Mouse (Mus musculus) hindbrain, embryonic 16.5 days (tissue): ENCODE measurements around the gene Tle4. TPM values are rescaled to one million over a fixed set of nuclear protein-coding genes. Genes with fewer than 3 reads are reported as not detected.

Source experiments
- ATAC-seq: fragments of 200-750 bp; cut with Nextera tagmentation; 2 replicates; pipeline ENCODE4 v1.8.0; 2017; ENCODE audit warnings: moderate TSS enrichment, moderate library complexity
- H3K27ac ChIP-seq: fragments of 300-500 bp; sonication (generic); 2 replicates; pipeline ENCODE4 v1.5.1; 2014; ENCODE audit warnings: low read depth, mild to moderate bottlenecking, control low read depth, low read length, moderate library complexity
- H3K27me3 ChIP-seq: fragments of 300-500 bp; sonication (generic); replicated peaks from 2 replicates; pipeline ENCODE4 v1.6.1; 2014; ENCODE audit warnings: low read length; ENCODE audit not compliant: control insufficient read depth, insufficient read depth
- H3K36me3 ChIP-seq: fragments of 300-500 bp; sonication (generic); 2 replicates; pipeline ENCODE4 v1.6.1; 2014; ENCODE audit warnings: mild to moderate bottlenecking, low read length, moderate library complexity, mixed read lengths; ENCODE audit not compliant: control insufficient read depth, insufficient read depth
- H3K4me1 ChIP-seq: fragments of 300-500 bp; sonication (generic); 2 replicates; pipeline ENCODE4 v1.6.1; 2014; ENCODE audit warnings: low read depth, low read length; ENCODE audit not compliant: control insufficient read depth, insufficient read depth
- H3K4me2 ChIP-seq: fragments of 300-500 bp; sonication (generic); 2 replicates; pipeline ENCODE4 v1.6.1; 2014; ENCODE audit warnings: mild to moderate bottlenecking, low read length, control low read depth, moderate library complexity
- H3K4me3 ChIP-seq: fragments of 300-500 bp; sonication (generic); 2 replicates; pipeline ENCODE4 v1.5.1; 2014; ENCODE audit warnings: mild to moderate bottlenecking, low read length, control low read depth, moderate library complexity
- H3K9ac ChIP-seq: fragments of 300-500 bp; sonication (generic); 2 replicates; pipeline ENCODE4 v1.6.1; 2014; ENCODE audit warnings: low read depth, mild to moderate bottlenecking, control low read depth, low read length, moderate library complexity
- H3K9me3 ChIP-seq: fragments of 300-500 bp; sonication (generic); 2 replicates; pipeline ENCODE4 v1.6.1; 2014; ENCODE audit warnings: mild to moderate bottlenecking, low read length, moderate library complexity; ENCODE audit not compliant: control insufficient read depth
- WGBS: fragments of 180-500 bp; shearing (Covaris S2); extraction: QIAGEN DNeasy Blood & Tissue Kit; methylation state at CpG from one replicate; pipeline ENCODE4 v1.1.7; 2014; 5-methylcytosine and 5-hydroxymethylcytosine counted together
- polyA plus RNA-seq: library from polyadenylated mRNA; unstranded; fragments of >200 nt; fragmentation: Nextera tagmentation; extraction: Ambion mirVana; gene quantifications from 2 replicates; pipeline ENCODE4 v1.2.1, GENCODE M21; 2015

Tle4 gene
- polyA plus RNA-seq, 1 experiment from 2014 or later = 16.4 TPM

DNA sequence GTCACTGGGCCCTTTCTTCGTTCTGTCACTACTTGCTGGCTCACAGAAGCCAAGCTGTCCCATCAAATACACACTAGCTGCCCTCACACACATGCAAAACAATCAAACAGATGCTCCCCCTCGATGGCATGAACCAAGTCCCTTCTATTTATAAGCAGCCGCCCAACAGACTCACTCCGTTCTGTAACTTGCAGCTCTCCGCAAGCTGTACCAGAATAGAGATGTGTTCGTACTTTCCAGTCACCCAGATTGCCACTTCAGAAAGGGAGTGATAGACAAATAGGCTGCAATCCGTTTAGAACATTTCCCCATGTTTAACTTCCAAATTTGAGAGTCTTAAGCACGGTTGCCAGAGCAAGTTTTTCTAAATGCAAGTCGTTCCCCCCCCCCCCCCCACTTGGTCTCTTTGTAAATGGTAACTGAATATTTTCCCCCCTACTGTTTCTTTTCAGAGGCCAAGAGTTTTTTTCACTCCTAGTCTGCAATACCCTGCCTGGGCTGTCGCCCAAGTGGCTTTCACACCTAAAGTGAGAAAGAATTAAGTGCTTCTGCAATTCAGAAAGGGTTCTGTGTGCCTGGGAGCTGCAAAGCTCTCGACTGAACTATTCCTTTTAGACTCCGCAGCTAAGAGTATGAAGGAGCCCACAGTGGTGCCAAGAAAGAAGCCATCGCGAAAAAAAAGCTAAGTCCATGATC lies 162.0 kb downstream of the Tle4 start:
- Histone ChIP-seq H3K4me2 (peak overlapping the region; percentile 19), H3K36me3 (no peaks in the 10 kb centered on the region), H3K4me1 (peaks cover 6% of the 10 kb centered on the region), H3K27me3 (no peaks in the 10 kb centered on the region), H3K9ac (no peak overlapping the region), H3K27ac (peak overlapping the region; percentile 39), H3K4me3 (no peak overlapping the region), H3K9me3 (no peaks in the 10 kb centered on the region)
- 15% methylated on average over 14 of the region's 14 CpGs for WGBS
- ATAC-seq = peak; percentile 92

GRCm38 (mm10) chr19:14433900-14434299 lies 164.0 kb downstream of the Tle4 start:
- Histone ChIP-seq H3K4me1 (peaks cover 6% of the 10 kb centered on the region), H3K9me3 (no peaks in the 10 kb centered on the region), H3K27me3 (no peaks in the 10 kb centered on the region), H3K4me3 (no peak overlapping the region), H3K9ac (no peak overlapping the region), H3K27ac (no peak overlapping the region), H3K4me2 (no peak overlapping the region), H3K36me3 (no peaks in the 10 kb centered on the region)
- WGBS = 95% methylated on average over 4 of the region's 4 CpGs
- no peak for ATAC-seq

- no peak overlapping the region for H3K4me2 ChIP-seq
- no peaks in the 10 kb centered on the region for H3K36me3 ChIP-seq
- H3K27me3 ChIP-seq = no peaks in the 10 kb centered on the region
- H3K27ac ChIP-seq = no peak overlapping the region
- H3K4me1 ChIP-seq = peaks cover 6% of the 10 kb centered on the region
- no peak overlapping the region for H3K9ac ChIP-seq
- 92% methylated on average over 7 of the region's 7 CpGs for WGBS
- no peaks in the 10 kb centered on the region for H3K9me3 ChIP-seq
- H3K4me3 ChIP-seq = no peak overlapping the region
- no peak for ATAC-seq
Observed at GRCm38 (mm10) chr19:14432436-14432835, 165.4 kb downstream of the Tle4 start.

DNA sequence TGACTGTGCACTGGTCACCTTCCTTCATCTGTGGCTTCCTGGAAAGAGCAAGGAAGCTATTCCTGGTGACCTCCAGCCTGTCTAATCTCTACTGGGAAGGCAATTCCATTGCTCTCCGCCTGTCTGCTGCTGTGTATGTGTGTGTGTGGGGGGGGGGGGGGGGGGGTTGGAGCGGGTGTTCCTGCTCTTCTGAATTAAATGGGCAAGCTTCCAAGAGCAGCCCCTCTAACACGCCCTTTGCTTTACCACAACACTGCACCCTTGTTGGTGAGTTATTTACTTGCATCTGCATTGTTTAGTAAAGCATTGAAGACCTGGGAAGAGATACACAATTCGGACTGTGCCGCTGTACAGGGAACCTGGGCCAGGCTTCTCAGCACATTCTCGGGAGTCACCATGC lies 170.9 kb downstream of the Tle4 start:
- no peak overlapping the region for H3K4me2 ChIP-seq
- H3K36me3 ChIP-seq = no peaks in the 10 kb centered on the region
- no peak overlapping the region for H3K9ac ChIP-seq
- no peaks in the 10 kb centered on the region for H3K9me3 ChIP-seq
- no peak overlapping the region for H3K27ac ChIP-seq
- 33% methylated on average over 6 of the region's 6 CpGs for WGBS
- H3K4me3 ChIP-seq = no peak overlapping the region
- ATAC-seq = no peak
- peaks cover 2% of the 10 kb centered on the region for H3K4me1 ChIP-seq
- H3K27me3 ChIP-seq = no peaks in the 10 kb centered on the region; the same call in 1 of the 2 replicates

GRCm38 (mm10) chr19:14426244-14426868 lies 171.5 kb downstream of the Tle4 start:
- ATAC-seq = no peak
- 54% methylated on average over 19 of the region's 19 CpGs for WGBS
- Histone ChIP-seq H3K9me3 (no peaks in the 10 kb centered on the region), H3K4me1 (peaks cover 2% of the 10 kb centered on the region), H3K4me3 (no peak overlapping the region), H3K9ac (no peak overlapping the region), H3K4me2 (no peak overlapping the region), H3K27ac (no peak overlapping the region), H3K36me3 (no peaks in the 10 kb centered on the region), H3K27me3 (no peaks in the 10 kb centered on the region; the same call in 1 of the 2 replicates)

GRCm38 (mm10) chr19:14425122-14425521 lies 172.7 kb downstream of the Tle4 start:
- Histone ChIP-seq H3K4me3 (no peak overlapping the region), H3K4me1 (peaks cover 2% of the 10 kb centered on the region), H3K36me3 (no peaks in the 10 kb centered on the region), H3K4me2 (no peak overlapping the region), H3K27me3 (no peaks in the 10 kb centered on the region; the same call in 1 of the 2 replicates), H3K27ac (no peak overlapping the region), H3K9me3 (no peaks in the 10 kb centered on the region), H3K9ac (no peak overlapping the region)
- ATAC-seq = no peak
- WGBS = 90% methylated on average over 6 of the region's 6 CpGs

DNA sequence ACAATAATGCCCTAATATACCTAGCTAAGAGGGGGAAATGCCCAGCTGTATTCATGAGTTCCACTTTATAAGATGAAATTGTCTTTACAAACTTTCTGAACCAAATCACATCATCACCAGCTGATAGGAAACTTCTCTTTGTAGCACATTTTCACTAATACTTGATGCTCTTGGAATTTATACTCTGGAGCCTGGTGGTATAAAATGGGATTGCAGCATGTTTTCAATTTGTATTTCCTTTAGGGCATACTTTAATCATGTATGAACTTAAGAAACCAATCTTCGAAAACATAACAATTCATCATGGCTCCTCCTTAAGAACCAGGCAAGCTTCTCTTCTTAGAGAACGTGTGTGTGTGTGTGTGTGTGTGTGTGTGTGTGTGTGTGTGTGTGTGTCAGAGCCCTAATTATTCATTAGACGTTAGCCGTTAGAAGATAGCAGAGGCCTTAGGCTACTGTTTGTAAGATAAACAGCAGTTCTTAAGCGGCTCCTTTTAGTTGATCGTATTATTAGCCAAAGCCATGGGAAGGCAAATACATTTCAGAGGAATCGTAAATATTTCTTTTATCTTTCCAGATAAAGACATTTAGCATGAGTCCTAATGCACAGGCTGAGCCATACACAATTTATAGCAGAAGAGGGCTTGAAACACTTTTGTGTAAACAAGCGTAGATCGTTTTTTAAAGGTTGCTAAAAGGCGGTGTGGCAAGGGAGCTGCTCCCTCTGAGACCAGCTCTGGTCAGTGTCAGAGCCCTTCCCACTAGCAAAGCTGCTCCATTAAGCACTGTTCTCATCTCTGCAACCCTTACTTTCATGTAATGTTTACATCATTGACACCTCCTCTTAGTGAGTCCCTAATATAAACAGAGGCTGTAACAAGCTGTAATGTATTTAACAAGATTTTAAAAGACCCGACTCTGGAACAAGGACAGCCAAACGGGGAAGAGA lies 173.6 kb downstream of the Tle4 start:
- Histone ChIP-seq H3K27ac (no peak overlapping the region), H3K4me3 (no peak overlapping the region), H3K27me3 (no peaks in the 10 kb centered on the region; the same call in 1 of the 2 replicates), H3K4me2 (no peak overlapping the region), H3K4me1 (peaks cover 2% of the 10 kb centered on the region), H3K9me3 (no peaks in the 10 kb centered on the region), H3K9ac (no peak overlapping the region), H3K36me3 (no peaks in the 10 kb centered on the region)
- WGBS = 70% methylated on average over 12 of the region's 12 CpGs
- no peak for ATAC-seq

DNA sequence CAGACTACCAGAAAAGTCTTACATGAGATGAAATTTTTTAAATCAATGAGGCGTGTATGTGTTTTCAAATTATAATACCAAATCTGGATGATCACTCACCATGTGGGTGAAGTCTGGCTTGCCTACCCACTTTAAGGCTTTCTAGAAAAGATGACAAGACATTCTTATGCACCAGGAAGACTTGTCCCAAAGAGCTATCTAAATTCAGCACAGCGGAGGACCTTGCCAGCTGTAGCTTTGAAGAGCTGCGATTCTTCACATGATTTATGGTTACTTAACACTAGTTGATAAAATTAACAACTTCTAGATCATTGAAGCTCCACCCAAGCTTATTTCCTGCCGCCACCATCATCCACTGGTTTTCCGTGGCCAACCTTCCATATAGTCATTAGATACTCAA lies 176.2 kb downstream of the Tle4 start:
- Histone ChIP-seq H3K9ac (no peak overlapping the region), H3K36me3 (no peaks in the 10 kb centered on the region), H3K4me1 (peaks cover 5% of the 10 kb centered on the region), H3K4me2 (no peak overlapping the region), H3K27ac (no peak overlapping the region), H3K9me3 (no peaks in the 10 kb centered on the region), H3K4me3 (no peak overlapping the region), H3K27me3 (no peaks in the 10 kb centered on the region; the same call in 1 of the 2 replicates)
- 95% methylated on average over 5 of the region's 5 CpGs for WGBS
- no peak for ATAC-seq

GRCm38 (mm10) chr19:14419886-14420285 lies 178.0 kb downstream of the Tle4 start:
- no peak overlapping the region for H3K4me2 ChIP-seq
- WGBS = 77% methylated on average over 5 of the region's 5 CpGs
- H3K9me3 ChIP-seq = no peaks in the 10 kb centered on the region
- H3K36me3 ChIP-seq = no peaks in the 10 kb centered on the region
- H3K4me3 ChIP-seq = no peak overlapping the region
- H3K27me3 ChIP-seq = no peaks in the 10 kb centered on the region
- no peak for ATAC-seq
- H3K27ac ChIP-seq = no peak overlapping the region
- H3K9ac ChIP-seq = no peak overlapping the region
- H3K4me1 ChIP-seq = peaks cover 6% of the 10 kb centered on the region; the same call in 1 of the 2 replicates
